Mouse (Mus musculus): ENCODE results near the gene Gm10840.
"Not testable (repeated sequence)": the region's sequence is repeated elsewhere in the genome, so short reads cannot be mapped to it uniquely, and the experiment has no call there.

Gene Gm10840

GRCm38 (mm10) chr11:106162237-106162636 is 1.6 kb downstream of the Gm10840 start:
- no peak for DNase-seq

DNA sequence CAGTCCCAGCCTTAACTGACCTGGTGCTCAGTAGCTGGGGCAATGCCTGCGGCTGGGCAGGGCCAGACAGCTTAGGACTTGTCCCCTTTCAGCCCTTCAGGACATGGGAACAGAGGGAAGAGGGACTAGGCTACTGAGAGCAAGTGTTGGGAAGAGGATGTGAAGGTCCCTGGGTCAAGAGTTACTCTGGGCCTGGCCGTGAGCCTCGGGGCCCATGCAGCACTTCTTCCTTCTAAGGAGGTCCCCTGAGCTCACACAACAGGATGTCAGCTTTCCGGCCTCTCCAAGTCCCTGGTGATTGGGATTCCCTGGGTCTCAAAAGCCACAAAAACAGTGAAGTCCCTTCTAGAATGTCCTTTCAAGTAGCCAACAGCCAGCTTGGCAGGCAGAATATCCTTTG is 2.9 kb downstream of the Gm10840 start:
- peak; percentile 34 for DNase-seq

GRCm38 (mm10) chr11:106164601-106165180 is 4.0 kb downstream of the Gm10840 start:
- DNase-seq = no peak

DNA sequence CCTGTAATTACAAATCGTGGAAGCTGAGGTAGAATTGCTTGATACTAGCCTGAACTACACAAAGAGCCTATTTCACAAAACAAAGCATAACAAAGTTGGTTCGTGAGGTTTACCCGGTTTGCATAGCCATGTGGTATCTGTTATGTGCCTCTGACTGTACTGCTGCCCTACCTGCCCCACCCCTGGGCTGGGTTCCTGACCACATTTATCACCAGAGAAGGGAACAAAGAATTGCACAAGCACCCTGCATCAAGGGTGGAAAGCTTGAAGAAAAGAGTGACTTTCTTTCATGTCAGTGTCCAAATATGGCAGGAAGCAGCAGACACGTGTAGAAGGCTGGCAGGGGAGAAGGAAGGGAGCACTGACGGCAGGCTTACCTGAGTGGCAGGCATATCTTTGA is 6.8 kb downstream of the Gm10840 start:
- DNase-seq = no peak

GRCm38 (mm10) chr11:106170807-106171206 is 10.2 kb downstream of the Gm10840 start:
- peak; percentile 67 for DNase-seq

GRCm38 (mm10) chr11:106173228-106173627 is 12.6 kb downstream of the Gm10840 start:
- no peak for DNase-seq

GRCm38 (mm10) chr11:106174372-106174771 is 13.7 kb downstream of the Gm10840 start:
- no peak for DNase-seq

- DNase-seq = no peak
These were observed 14.4 kb downstream of the Gm10840 start for GRCm38 (mm10) chr11:106175081-106175480.

GRCm38 (mm10) chr11:106176372-106176771 is 15.7 kb downstream of the Gm10840 start:
- DNase-seq = no peak

GRCm38 (mm10) chr11:106178036-106178782 is 17.6 kb downstream of the Gm10840 start:
- DNase-seq = no peak

DNA sequence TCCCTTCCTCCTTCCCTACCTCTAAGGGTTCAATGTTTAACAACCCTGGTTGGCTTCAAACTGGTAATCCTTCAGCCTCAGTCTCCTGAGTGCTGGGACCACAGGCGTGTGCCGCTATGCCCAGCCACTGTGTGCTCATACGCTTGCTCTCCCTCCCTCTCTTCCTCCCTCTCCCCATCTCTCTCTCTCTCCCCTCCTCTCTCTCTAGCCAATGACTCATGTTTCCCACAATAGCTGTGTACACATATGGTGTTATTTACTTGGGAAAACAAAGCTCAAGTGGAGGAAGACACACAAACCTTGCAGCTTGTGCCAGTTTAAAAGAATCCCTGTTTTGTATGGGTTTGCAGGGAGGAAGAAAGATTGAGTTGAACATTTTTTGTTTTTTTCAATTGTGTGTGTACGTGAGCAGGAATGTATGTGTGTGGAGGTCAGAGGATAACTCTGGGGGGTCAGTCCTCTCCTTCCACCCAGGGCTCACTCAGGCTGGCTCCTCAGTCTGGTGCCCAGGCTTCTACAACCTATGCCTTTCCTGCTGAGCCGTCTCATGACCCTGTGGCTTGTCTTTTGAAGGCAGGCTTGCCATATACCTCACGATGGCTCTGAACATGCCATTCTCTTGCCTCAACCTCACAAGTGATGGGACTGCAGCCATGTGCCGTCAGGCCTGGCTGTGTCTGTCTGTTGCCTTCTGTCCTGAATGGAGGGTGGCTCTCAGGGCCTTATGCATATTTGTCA is 19.2 kb downstream of the Gm10840 start:
- no peak for DNase-seq

GRCm38 (mm10) chr11:106180449-106180801 is 19.8 kb downstream of the Gm10840 start:
- no peak for DNase-seq

DNA sequence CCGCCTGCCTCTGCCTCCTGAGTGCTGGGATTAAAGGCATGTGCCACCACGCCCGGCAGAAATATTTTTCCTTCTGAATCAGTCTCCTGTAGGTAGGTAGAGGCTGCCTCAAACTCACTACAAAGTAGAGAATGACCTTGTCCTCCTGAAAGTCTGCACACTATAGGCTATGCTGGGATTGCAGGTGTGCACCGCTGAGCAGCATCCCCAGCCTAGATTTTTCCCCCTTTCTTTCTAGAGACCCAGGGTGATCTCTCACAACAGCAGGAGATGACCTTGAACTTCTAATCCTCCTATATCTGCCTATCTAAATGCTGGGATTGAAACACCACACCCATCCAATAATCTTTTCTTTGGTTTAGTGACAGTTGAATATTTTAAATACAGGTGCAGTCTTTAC is 26.7 kb downstream of the Gm10840 start:
- no peak for DNase-seq

GRCm38 (mm10) chr11:106191716-106192115 is 31.1 kb downstream of the Gm10840 start:
- DNase-seq = no peak

GRCm38 (mm10) chr11:106192241-106192640 is 31.6 kb downstream of the Gm10840 start:
- no peak for DNase-seq

DNA sequence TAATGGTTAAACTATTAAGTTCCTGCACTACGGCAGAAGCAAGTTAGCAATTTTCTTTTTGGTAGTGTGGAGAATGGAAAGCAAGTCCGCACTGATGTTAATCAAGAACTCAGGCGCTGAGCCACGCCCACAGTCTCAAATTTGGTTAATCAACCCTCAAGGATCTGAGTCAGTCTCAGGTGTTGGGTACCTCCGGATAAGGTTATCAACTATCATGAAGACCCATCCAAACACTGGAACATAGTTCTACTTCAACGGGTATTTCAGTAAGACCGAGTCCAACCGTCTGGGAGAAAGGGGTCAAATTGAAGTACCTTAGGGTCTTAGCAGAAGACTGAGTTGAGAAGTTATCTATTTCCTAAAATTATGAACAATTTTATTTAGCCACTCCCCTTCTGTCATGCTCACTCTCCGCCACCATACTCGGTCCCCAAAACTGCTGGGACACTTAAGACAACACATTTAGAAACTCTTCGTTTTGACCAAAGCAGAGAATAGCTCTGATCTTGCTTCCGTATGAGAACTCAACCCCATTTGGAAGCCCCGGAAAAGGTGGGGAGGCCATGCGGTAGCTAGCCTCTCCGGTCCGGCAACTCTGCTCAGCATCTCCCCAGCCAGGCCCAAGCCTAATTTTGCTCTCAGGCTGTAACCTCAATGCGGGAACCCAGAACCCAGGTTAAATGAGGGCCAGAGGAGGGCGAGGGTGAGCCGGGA is 32.2 kb downstream of the Gm10840 start:
- DNase-seq = no peak

- peak; percentile 98 for DNase-seq
These were observed 32.9 kb downstream of the Gm10840 start for GRCm38 (mm10) chr11:106193371-106194154.

GRCm38 (mm10) chr11:106194155-106194541 is 33.5 kb downstream of the Gm10840 start:
- no peak for DNase-seq

- no peak for DNase-seq
These were observed 34.2 kb downstream of the Gm10840 start for GRCm38 (mm10) chr11:106194891-106195290.

DNA sequence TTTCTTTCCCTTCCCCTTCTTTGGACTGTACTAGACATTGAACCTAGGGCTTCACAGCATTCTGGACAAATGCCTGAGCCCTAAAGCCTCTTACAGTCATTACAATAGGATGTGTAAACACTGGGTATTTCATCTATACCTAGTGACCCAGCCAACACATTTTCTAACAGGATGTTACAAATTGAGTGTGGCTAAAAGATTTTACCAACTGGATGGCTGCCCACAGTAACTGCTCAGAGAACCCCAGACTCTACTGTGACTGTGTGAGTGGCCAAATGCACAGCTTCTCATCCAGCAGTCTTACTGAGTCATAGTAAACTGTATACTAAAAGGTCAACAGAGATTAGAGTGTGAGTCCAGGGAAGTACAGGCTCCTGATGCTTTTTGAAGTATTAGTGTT is 34.7 kb downstream of the Gm10840 start:
- DNase-seq = no peak

- DNase-seq = no peak
These were observed 37.6 kb downstream of the Gm10840 start for GRCm38 (mm10) chr11:106198277-106198676.

DNA sequence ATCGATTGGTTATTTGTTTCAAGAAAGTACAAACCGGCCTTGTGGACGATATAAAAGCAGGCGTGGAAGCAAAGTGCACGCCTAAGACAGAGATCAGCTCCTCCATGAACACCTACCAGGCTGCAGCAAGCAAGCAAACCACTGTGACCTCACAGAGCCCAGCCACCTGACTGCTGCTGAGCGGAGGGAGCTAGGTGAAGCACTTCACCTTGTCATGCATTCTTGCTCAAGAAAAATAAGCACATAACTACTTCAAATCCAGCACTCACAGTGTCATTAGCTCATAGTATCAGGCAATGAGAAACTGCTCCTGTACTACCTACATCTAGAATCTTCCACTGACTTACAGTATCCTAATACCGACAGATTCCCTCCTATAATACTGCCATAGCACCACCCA is 39.3 kb downstream of the Gm10840 start:
- DNase-seq = not testable (repeated sequence)

GRCm38 (mm10) chr11:106200756-106201155 is 40.1 kb downstream of the Gm10840 start:
- DNase-seq = no peak
